Mouse (Mus musculus) midbrain, embryonic 10.5 days (tissue): ENCODE measurements around the gene Jun. TPM values are rescaled to one million over a fixed set of nuclear protein-coding genes. Genes with fewer than 3 reads are reported as not detected.

Experiments
- DNase-seq: peaks from one replicate; pipeline ENCODE4 v3.0.0-alpha.2; 2017; ENCODE audit warnings: low spot score
- H3K27ac ChIP-seq: fragments of 300-500 bp; sonication (generic); replicated peaks from 2 replicates; pipeline ENCODE4 v1.5.1; 2016; ENCODE audit warnings: mild to moderate bottlenecking
- H3K27me3 ChIP-seq: fragments of 300-500 bp; sonication (generic); 2 replicates; pipeline ENCODE4 v1.6.1; 2016; ENCODE audit warnings: low read depth, mild to moderate bottlenecking; ENCODE audit not compliant: poor library complexity, severe bottlenecking
- H3K36me3 ChIP-seq: fragments of 300-500 bp; sonication (generic); 2 replicates; pipeline ENCODE4 v1.6.1; 2016; ENCODE audit warnings: mild to moderate bottlenecking, moderate library complexity
- H3K4me1 ChIP-seq: fragments of 300-500 bp; sonication (generic); 2 replicates; pipeline ENCODE4 v1.6.1; 2016
- H3K4me3 ChIP-seq: fragments of 300-500 bp; sonication (generic); 2 replicates; pipeline ENCODE4 v1.5.1; 2016; ENCODE audit warnings: mild to moderate bottlenecking, moderate library complexity
- H3K9me3 ChIP-seq: fragments of 300-500 bp; sonication (generic); replicated peaks from 2 replicates; pipeline ENCODE4 v1.6.1; 2016; ENCODE audit warnings: mild to moderate bottlenecking
- WGBS: fragments of 180-500 bp; shearing (Covaris S2); methylation state at CpG from one replicate; pipeline ENCODE4 v1.1.7; 2016; 5-methylcytosine and 5-hydroxymethylcytosine counted together
- polyA plus RNA-seq: library from polyadenylated mRNA; unstranded; fragments of >200 nt; fragmentation: Nextera tagmentation; extraction: Ambion mirVana; gene quantifications from 2 replicates; pipeline ENCODE4 v1.2.1, GENCODE M21; 2016

Gene Jun
- polyA plus RNA-seq, 1 experiment from 2014 or later: 68.9 TPM

- H3K4me3 ChIP-seq: no peak overlapping the region
- peak; percentile 63 for DNase-seq
- H3K4me1 ChIP-seq: no peaks in the 10 kb centered on the region
- no peaks in the 10 kb centered on the region for H3K27me3 ChIP-seq
- WGBS: 47% methylated on average over 13 of the region's 13 CpGs
- no peaks in the 10 kb centered on the region for H3K36me3 ChIP-seq
- no peaks in the 10 kb centered on the region for H3K9me3 ChIP-seq
- H3K27ac ChIP-seq: no peak overlapping the region
Observed at GRCm38 (mm10) chr4:95008175-95009057, 43.6 kb downstream of the Jun start.

- H3K4me3 ChIP-seq: no peak overlapping the region
- H3K36me3 ChIP-seq: no peaks in the 10 kb centered on the region
- whole genome bisulfite sequencing: 73% methylated on average over 8 of the region's 8 CpGs
- H3K4me1 ChIP-seq: no peaks in the 10 kb centered on the region
- H3K9me3 ChIP-seq: no peaks in the 10 kb centered on the region
- H3K27me3 ChIP-seq: no peaks in the 10 kb centered on the region
- DNase-seq: no peak
- H3K27ac ChIP-seq: no peak overlapping the region
Observed at GRCm38 (mm10) chr4:95007759-95008158, 44.3 kb downstream of the Jun start.

GRCm38 (mm10) chr4:95005251-95005830, 46.7 kb downstream of the Jun start:
- no peaks in the 10 kb centered on the region for H3K9me3 ChIP-seq
- no peak overlapping the region for H3K4me3 ChIP-seq
- H3K27me3 ChIP-seq: no peaks in the 10 kb centered on the region
- WGBS: 80% methylated on average over 6 of the region's 6 CpGs
- H3K4me1 ChIP-seq: no peaks in the 10 kb centered on the region
- no peak for DNase-seq
- H3K36me3 ChIP-seq: no peaks in the 10 kb centered on the region
- H3K27ac ChIP-seq: no peak overlapping the region

- no peak for DNase-seq
- Histone ChIP-seq H3K27me3 (no peaks in the 10 kb centered on the region), H3K9me3 (no peaks in the 10 kb centered on the region), H3K4me1 (no peaks in the 10 kb centered on the region), H3K4me3 (no peak overlapping the region), H3K36me3 (no peaks in the 10 kb centered on the region), H3K27ac (no peak overlapping the region)
- WGBS: 74% methylated on average over 6 of the region's 6 CpGs
Observed at GRCm38 (mm10) chr4:95001043-95001775, 50.8 kb downstream of the Jun start.

- DNase-seq: no peak
Observed at GRCm38 (mm10) chr4:95000147-95000546, 51.9 kb downstream of the Jun start.

GRCm38 (mm10) chr4:94999249-94999648, 52.8 kb downstream of the Jun start:
- Histone ChIP-seq H3K27ac (no peak overlapping the region), H3K27me3 (no peaks in the 10 kb centered on the region), H3K9me3 (no peaks in the 10 kb centered on the region), H3K36me3 (no peaks in the 10 kb centered on the region), H3K4me1 (peaks cover 6% of the 10 kb centered on the region), H3K4me3 (no peak overlapping the region)
- WGBS: 75% methylated on average over 3 of the region's 3 CpGs
- DNase-seq: no peak

More at GRCm38 (mm10) chr4:95000147-95000546, 51.9 kb downstream of the Jun start:
- Histone ChIP-seq H3K27ac (no peak overlapping the region), H3K4me1 (peaks cover 5% of the 10 kb centered on the region), H3K4me3 (no peak overlapping the region), H3K36me3 (no peaks in the 10 kb centered on the region), H3K27me3 (no peaks in the 10 kb centered on the region), H3K9me3 (no peaks in the 10 kb centered on the region)
- 91% methylated on average over 1 of the region's 1 CpGs for WGBS

Other genes with a start within 250 kb of the Jun start
- 0.16 TPM in 1 of 2 replicates, not detected in the other for gene Eqtn, start 123.4 kb downstream of the Jun start, polyA plus RNA-seq
- 26.0 and 32.1 TPM in 2 replicates for gene Mysm1, start 73.1 kb downstream of the Jun start, polyA plus RNA-seq